Mouse (Mus musculus): ENCODE results near the gene Tns1. TPM values are rescaled to one million over a fixed set of nuclear protein-coding genes. Genes with fewer than 3 reads are reported as not detected.
A peak's percentile ranks its signal among the peaks of the same experiment; 100 is the strongest.

Gene Tns1
- polyA plus RNA-seq, 1 experiment, result 111 TPM

GRCm38 (mm10) chr1:74003723-74004122, 120.5 kb downstream of the Tns1 start:
- H3K4me2 ChIP-seq (ENCODE audit: low read depth), result no peak overlapping the region
- TF ChIP-seq MYOD1 (IDR thresholded peaks at IDR 0.05; ENCODE audit: control insufficient read depth in 1 of 3, insufficient read length in 2 of 3, low read depth in 2 of 3) (no peak), E2F4 (IDR thresholded peaks at IDR 0.05; ENCODE audit: insufficient read depth) (no peak), TCF12 (IDR thresholded peaks at IDR 0.05; ENCODE audit: insufficient read depth, poor library complexity, severe bottlenecking) (no peak), USF1 (IDR thresholded peaks at IDR 0.05; ENCODE audit: low read depth) (no peak), POLR2AphosphoS2 (IDR thresholded peaks at IDR 0.05; ENCODE audit: insufficient read length, low read depth) (no peak), MYOG (IDR thresholded peaks at IDR 0.05; ENCODE audit: control insufficient read depth in 1 of 3, insufficient read depth in 1 of 3, insufficient read length in 2 of 3, low read depth in 2 of 3) (no peak), TCF3 (IDR thresholded peaks at IDR 0.05; ENCODE audit: insufficient read length, low read depth) (no peak), REST (IDR thresholded peaks at IDR 0.05; ENCODE audit: insufficient read depth, insufficient read length) (no peak), CEBPB (IDR thresholded peaks at IDR 0.05; ENCODE audit: insufficient read depth, poor library complexity, severe bottlenecking) (no peak), POLR2A (IDR thresholded peaks at IDR 0.05; ENCODE audit: insufficient read length, low read depth) (no peak), SRF (IDR thresholded peaks at IDR 0.05; ENCODE audit: control insufficient read depth, insufficient read length, low read depth) (no peak), MAX (IDR thresholded peaks at IDR 0.05; ENCODE audit: low read depth) (no peak)
- no peaks in the 10 kb centered on the region for H3K27me3 ChIP-seq (ENCODE audit: control insufficient read depth, insufficient read depth, insufficient read length)
- no peak overlapping the region for H3ac ChIP-seq (ENCODE audit: control insufficient read depth, insufficient read length)
- H3K36me3 ChIP-seq (ENCODE audit: control insufficient read depth, insufficient read depth), result peaks cover 4% of the 10 kb centered on the region
- H3K4me3 ChIP-seq, result no peak overlapping the region
- peaks cover 33% of the 10 kb centered on the region for H3K79me2 ChIP-seq (ENCODE audit: control insufficient read depth, insufficient read depth)

DNA sequence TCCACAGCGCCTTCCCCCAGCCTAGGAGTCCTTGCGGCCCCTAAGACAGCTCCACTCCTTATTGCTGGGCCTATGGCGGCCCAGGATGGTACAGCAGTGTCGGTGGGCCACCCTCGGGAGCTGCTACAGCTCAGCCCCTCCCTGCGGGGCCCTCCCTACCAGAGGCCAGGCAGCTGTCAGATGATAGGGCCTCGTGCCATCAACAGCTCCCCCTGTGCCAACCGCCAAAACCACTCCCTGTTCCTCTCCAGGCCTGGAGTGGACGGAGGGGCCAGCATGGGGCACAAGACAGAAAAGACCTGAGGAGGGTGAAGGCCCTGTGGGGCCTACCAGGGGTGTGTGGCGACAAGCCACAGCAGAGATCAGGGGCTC, 122.8 kb downstream of the Tns1 start:
- no peak overlapping the region for H3K4me3 ChIP-seq
- H3K4me2 ChIP-seq (ENCODE audit: low read depth), result peak overlapping the region; percentile 31

GRCm38 (mm10) chr1:74000810-74001448, 123.3 kb downstream of the Tns1 start:
- Histone ChIP-seq H3K4me2 (ENCODE audit: low read depth) (peak overlapping the region; percentile 31), H3K4me3 (no peak overlapping the region), H3K79me2 (ENCODE audit: control insufficient read depth, insufficient read depth) (peaks cover 15% of the 10 kb centered on the region), H3K36me3 (ENCODE audit: control insufficient read depth, insufficient read depth) (peaks cover 4% of the 10 kb centered on the region), H3ac (ENCODE audit: control insufficient read depth, insufficient read length) (no peak overlapping the region), H3K27me3 (ENCODE audit: control insufficient read depth, insufficient read depth, insufficient read length) (no peaks in the 10 kb centered on the region)
- no peak for TF ChIP-seq TCF3 (IDR thresholded peaks at IDR 0.05; ENCODE audit: insufficient read length, low read depth)
- TF ChIP-seq TCF12 (IDR thresholded peaks at IDR 0.05; ENCODE audit: insufficient read depth, poor library complexity, severe bottlenecking), result no peak
- no peak for TF ChIP-seq MAX (IDR thresholded peaks at IDR 0.05; ENCODE audit: low read depth)
- TF ChIP-seq USF1 (IDR thresholded peaks at IDR 0.05; ENCODE audit: low read depth), result no peak
- no peak for TF ChIP-seq CEBPB (IDR thresholded peaks at IDR 0.05; ENCODE audit: insufficient read depth, poor library complexity, severe bottlenecking)
- no peak for TF ChIP-seq POLR2A (IDR thresholded peaks at IDR 0.05; ENCODE audit: insufficient read length, low read depth)
- TF ChIP-seq MYOD1 (IDR thresholded peaks at IDR 0.05; ENCODE audit: control insufficient read depth in 1 of 3, insufficient read length in 2 of 3, low read depth in 2 of 3), result no peak
- TF ChIP-seq SRF (IDR thresholded peaks at IDR 0.05; ENCODE audit: control insufficient read depth, insufficient read length, low read depth), result no peak
- no peak for TF ChIP-seq REST (IDR thresholded peaks at IDR 0.05; ENCODE audit: insufficient read depth, insufficient read length)
- TF ChIP-seq POLR2AphosphoS2 (IDR thresholded peaks at IDR 0.05; ENCODE audit: insufficient read length, low read depth), result no peak
- no peak for TF ChIP-seq MYOG (IDR thresholded peaks at IDR 0.05; ENCODE audit: control insufficient read depth in 1 of 3, insufficient read depth in 1 of 3, insufficient read length in 2 of 3, low read depth in 2 of 3)
- no peak for TF ChIP-seq E2F4 (IDR thresholded peaks at IDR 0.05; ENCODE audit: insufficient read depth)

More for the DNA sequence above, 122.8 kb downstream of the Tns1 start:
- Histone ChIP-seq H3K36me3 (ENCODE audit: control insufficient read depth, insufficient read depth) (peaks cover 4% of the 10 kb centered on the region), H3K79me2 (ENCODE audit: control insufficient read depth, insufficient read depth) (peaks cover 20% of the 10 kb centered on the region), H3K27me3 (ENCODE audit: control insufficient read depth, insufficient read depth, insufficient read length) (no peaks in the 10 kb centered on the region), H3ac (ENCODE audit: control insufficient read depth, insufficient read length) (no peak overlapping the region)
- TF ChIP-seq TCF12 (IDR thresholded peaks at IDR 0.05; ENCODE audit: insufficient read depth, poor library complexity, severe bottlenecking) (no peak), USF1 (IDR thresholded peaks at IDR 0.05; ENCODE audit: low read depth) (no peak), MYOD1 (IDR thresholded peaks at IDR 0.05; ENCODE audit: control insufficient read depth in 1 of 3, insufficient read length in 2 of 3, low read depth in 2 of 3) (peak in 2 of 3 experiments; percentile 77 to 89), SRF (IDR thresholded peaks at IDR 0.05; ENCODE audit: control insufficient read depth, insufficient read length, low read depth) (no peak), E2F4 (IDR thresholded peaks at IDR 0.05; ENCODE audit: insufficient read depth) (no peak), CEBPB (IDR thresholded peaks at IDR 0.05; ENCODE audit: insufficient read depth, poor library complexity, severe bottlenecking) (no peak), TCF3 (IDR thresholded peaks at IDR 0.05; ENCODE audit: insufficient read length, low read depth) (no peak), POLR2AphosphoS2 (IDR thresholded peaks at IDR 0.05; ENCODE audit: insufficient read length, low read depth) (no peak), POLR2A (IDR thresholded peaks at IDR 0.05; ENCODE audit: insufficient read length, low read depth) (no peak), MYOG (IDR thresholded peaks at IDR 0.05; ENCODE audit: control insufficient read depth in 1 of 3, insufficient read depth in 1 of 3, insufficient read length in 2 of 3, low read depth in 2 of 3) (peak in 2 of 3 experiments; percentile 68 to 84), REST (IDR thresholded peaks at IDR 0.05; ENCODE audit: insufficient read depth, insufficient read length) (no peak), MAX (IDR thresholded peaks at IDR 0.05; ENCODE audit: low read depth) (no peak)

DNA sequence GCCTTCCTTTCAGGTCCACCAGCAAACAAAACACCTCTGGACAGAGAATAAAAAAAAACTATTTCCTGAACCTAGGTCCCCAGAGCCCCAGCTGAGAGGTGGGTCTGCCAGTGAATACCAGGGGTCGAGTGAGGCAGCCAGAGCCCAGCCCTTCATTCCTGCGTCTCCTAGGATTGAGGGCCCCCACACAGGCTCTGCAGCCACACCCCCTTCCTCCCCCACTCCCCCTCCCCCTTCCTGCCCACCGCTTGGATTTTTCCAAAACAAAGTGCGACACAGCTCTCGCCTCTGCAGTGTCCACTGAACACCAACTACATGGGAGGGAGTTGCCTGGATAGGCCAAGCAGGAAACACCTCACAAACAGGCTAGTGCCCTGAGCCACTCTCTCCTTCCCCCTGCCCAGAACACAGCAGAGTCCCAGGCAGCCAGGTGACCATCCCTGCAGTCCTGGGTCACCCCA, 124.0 kb downstream of the Tns1 start:
- no peak for TF ChIP-seq REST (IDR thresholded peaks at IDR 0.05; ENCODE audit: insufficient read depth, insufficient read length)
- TF ChIP-seq POLR2AphosphoS2 (IDR thresholded peaks at IDR 0.05; ENCODE audit: insufficient read length, low read depth), result no peak
- TF ChIP-seq TCF12 (IDR thresholded peaks at IDR 0.05; ENCODE audit: insufficient read depth, poor library complexity, severe bottlenecking), result no peak
- no peak for TF ChIP-seq USF1 (IDR thresholded peaks at IDR 0.05; ENCODE audit: low read depth)
- TF ChIP-seq MYOD1 (IDR thresholded peaks at IDR 0.05; ENCODE audit: control insufficient read depth in 1 of 3, insufficient read length in 2 of 3, low read depth in 2 of 3), result no peak
- no peaks in the 10 kb centered on the region for H3K27me3 ChIP-seq (ENCODE audit: control insufficient read depth, insufficient read depth, insufficient read length)
- H3K79me2 ChIP-seq (ENCODE audit: control insufficient read depth, insufficient read depth), result peaks cover 8% of the 10 kb centered on the region
- no peak overlapping the region for H3K4me3 ChIP-seq
- no peak overlapping the region for H3ac ChIP-seq (ENCODE audit: control insufficient read depth, insufficient read length)
- peaks cover 7% of the 10 kb centered on the region for H3K36me3 ChIP-seq (ENCODE audit: control insufficient read depth, insufficient read depth)
- H3K4me2 ChIP-seq (ENCODE audit: low read depth), result peak overlapping the region; percentile 55
